Mouse (Mus musculus) c-Kit-positive CD71-positive TER-119-negative erythroid progenitor cells, embryonic 14.5 days (primary cell): ENCODE results near the gene Fbxl17.

Source experiments
- DNase-seq: peaks from one replicate; pipeline ENCODE4 v3.0.0-alpha.2; 2013; ENCODE audit warnings: low read depth

The Fbxl17 gene

GRCm38 (mm10) chr17:63279144-63279543 is 220.7 kb downstream of the Fbxl17 start:
- no peak for DNase-seq

DNA sequence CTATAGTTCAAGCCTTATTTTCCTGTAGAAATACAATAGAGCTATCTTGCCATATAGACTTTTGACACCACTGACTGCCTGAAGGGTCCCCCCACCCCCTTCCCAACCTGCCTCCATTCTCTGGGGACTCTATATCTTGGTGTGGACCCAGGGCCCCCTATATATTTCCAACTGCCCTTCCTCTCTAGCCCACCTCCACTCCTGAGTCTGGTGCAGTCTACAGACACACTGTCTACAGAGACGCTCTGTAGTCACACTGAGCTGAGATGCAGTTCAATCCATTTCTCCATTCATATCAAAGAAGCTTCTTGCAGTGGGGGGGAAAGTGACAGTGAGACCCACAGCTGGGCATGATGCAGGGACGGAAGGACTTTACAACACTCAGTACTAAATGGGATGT is 226.5 kb downstream of the Fbxl17 start:
- no peak for DNase-seq

GRCm38 (mm10) chr17:63272914-63273313 is 226.9 kb downstream of the Fbxl17 start:
- DNase-seq = no peak

DNA sequence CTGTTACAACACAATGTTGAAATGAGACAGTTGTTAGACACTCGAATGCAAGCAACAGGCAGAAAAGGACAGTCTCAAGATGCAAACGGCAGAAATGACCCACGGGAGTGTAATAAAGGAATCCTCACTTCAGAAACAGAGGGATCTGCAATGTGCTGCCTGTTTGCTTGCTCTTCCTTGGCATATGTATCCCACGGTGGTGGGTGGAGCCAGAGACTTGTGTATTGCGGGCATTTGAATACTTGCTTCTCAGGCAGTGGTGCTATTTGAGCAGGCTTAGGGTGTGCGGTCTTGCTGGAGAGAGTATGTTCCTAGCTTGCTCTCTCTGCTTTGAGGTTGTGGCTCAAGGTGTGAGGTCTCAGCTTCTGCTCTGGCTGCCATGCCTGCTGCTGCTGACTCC is 228.8 kb downstream of the Fbxl17 start:
- DNase-seq = no peak

DNA sequence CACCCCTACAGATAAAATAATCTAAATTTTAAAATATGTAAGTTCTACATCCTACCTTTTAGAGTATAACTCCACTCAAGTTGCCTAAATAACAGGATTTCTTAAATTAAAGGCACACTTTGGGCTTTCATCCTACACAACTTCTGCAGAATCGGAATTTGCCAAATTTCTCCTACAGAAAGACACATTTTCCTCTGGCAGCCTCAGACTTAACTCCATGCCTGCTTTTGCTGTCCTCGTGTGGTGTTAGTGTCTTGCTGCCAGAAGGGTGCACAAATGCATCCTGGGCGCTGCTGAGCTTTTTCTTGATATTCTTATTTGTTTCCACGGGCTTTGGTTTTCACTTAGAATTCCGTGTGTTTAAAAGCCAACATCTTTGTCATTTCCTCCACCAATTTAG is 229.3 kb downstream of the Fbxl17 start:
- no peak for DNase-seq

DNA sequence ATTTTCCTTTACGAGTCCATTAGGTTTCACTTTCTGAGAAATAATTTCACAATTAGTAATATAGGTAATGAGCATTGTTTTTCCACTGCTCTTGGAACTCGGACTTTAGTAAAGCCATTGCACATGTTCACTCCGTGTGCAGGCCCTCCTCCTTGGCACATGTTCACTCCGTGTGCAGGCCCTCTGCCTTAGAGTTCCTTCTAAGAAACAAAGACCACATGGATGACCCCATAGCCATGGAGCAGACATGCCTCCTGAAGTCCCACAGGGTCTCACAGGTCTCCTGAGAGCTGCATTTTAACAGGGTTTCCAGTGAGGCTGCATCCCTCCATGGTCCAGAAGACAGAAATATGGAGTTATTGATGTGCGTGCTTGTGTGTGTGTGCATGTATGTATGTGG is 237.1 kb downstream of the Fbxl17 start:
- no peak for DNase-seq

DNA sequence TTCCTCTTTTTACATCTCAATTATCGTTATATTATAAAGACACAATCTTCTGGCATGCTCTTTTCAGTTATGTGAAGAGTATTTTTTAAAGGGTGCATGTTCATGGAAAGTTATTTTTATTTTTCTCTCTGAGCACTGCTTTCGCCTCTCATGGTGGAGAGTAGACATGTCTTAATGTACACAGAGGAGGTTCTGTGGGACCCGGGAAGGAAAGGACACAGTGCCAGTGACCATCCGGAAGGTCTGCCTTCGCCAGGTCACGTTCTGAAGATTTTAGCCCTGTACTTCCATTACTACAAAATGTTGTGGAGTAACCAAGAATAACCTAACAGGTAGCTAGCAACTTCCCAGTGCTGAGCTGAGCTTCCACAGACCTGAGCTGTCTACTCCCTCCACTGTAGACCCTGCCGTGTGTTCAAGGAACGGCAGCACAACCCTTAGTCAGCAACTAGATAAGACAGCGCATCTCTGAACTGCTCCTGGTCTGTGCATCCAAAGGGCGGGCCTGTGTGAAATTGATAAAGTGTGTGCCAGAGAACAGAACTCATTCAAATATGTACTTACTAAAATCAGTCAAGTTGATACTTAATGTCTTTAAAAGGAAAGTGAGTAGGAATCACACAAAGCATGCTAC is 238.2 kb downstream of the Fbxl17 start:
- peak; percentile 79 for DNase-seq

DNA sequence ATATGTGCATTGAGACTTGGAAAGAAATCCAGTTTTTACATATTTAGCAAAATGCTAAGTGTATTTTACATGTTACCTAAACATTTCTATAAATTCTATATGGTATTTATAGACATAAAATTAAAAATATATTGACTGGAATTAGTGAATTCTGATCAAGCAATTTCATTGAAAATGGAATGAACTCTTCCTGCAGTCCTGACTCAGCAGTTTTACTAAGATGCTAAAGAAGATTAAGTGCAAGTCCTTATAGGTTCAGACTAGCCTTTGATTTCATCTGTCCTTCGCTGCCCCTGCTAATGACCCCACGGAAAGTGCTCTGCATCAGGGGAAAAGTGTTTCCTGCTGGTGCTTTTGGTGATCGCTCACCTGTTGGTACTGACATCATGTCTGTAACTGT is 240.7 kb downstream of the Fbxl17 start:
- no peak for DNase-seq

- DNase-seq = no peak
Measured at GRCm38 (mm10) chr17:63246144-63246619, 253.6 kb downstream of the Fbxl17 start.

- DNase-seq = no peak
Measured at GRCm38 (mm10) chr17:63245472-63245871, 254.3 kb downstream of the Fbxl17 start.

DNA sequence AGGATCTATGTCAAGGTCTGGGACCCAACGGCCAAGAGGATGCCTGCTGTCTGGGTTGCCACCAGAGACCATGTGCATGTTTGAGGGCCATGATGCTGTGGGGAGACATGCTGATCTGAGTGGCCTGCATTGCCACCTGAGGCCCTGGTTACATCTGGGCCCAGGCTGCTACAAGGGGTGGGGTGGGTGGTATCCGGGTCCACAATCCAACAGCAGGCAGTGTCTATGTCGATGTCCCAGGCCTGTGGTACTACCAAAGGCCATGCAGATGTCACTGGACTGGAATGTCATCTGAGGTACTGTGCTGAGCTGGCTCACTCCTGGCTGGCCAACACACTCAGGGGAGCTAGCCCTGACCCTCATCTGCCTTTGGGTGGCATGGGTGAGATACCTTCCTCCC is 257.1 kb downstream of the Fbxl17 start:
- DNase-seq = no peak

DNA sequence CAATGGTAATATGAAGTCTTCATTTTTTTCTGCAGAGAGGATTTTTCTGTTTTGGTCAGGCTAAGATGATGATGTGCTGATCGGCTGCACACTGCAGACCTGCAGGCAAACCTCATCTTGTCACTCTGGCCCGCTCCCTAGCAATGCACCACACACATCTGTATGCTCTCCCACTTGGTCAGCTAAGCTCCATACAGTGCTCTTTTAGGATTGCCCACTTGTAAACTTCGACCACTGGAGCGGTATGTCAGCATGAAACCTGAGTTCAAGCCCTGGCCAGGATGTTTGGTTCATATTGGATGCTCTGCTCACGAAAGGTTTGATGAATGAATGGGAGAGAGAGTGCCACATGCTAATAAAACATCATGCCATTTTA is 259.1 kb downstream of the Fbxl17 start:
- DNase-seq = no peak

DNA sequence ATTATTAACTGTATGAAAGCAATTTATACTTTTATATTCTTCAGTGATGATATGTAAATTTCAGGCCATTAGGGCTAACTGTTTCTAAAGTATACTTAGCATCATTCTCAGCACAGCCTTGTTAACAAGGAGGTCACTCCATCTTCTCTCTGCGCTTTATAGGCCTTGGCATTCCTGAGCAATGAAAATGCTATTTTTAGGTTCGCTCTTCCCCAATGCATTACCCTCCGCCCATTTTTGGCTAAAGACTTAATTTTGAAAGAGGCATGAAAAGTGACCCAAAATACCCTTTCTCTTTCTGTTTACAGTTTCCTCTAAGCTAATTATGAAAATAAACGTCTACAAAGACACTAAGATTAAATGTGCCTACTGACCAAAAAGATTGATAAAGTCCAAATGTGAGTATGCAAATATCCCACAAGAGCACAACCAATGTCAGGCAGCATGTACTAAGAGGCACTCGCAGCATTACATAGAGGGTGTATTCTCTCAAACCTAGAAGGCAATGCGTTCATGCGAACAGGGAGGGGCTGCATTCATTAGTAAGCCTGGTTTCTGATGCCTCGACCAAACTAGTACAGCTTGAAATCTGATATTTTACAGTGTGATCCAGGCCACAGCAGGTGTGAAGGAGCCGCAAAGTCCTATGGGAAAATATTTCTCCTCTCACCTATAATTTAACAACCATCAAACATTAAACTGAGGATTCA is 259.6 kb downstream of the Fbxl17 start:
- DNase-seq = no peak

DNA sequence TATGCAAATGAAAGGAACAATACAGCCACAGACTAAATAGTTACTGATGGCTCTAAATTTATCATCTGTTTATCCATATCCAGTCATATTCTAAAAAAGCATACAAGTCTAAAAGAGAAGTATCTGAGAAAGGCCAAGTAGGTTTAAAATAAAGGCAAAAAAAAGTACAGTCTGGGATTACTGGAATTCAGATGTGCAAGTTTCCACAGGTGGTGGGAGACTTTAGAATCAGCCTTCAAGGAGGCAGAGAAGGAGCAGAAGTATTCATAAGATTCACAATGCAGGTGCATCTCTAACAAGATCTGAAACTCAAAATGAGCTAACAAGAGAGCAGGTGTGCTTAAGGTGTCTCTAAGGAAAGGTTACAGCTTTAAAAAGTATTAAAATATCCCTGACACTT is 263.0 kb downstream of the Fbxl17 start:
- DNase-seq = no peak

DNA sequence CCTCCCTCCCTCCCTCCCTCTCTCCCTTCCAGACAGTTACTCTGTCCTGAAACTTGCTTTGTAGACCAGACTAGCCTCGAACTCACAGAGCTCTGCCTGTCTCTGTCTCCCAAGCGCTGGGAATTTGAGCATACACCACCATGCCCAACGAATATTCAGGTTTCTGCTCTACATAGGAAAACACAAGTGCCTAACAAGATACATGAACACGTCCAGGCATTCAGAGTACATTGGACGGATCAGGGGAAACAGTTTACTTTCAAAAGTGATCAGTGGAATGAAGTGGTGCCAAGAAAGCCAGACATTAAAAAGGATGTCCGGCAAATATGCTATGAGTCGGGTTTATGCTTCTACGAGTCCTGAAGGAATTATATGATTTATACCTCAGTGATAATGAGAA is 263.6 kb downstream of the Fbxl17 start:
- DNase-seq = no peak

DNA sequence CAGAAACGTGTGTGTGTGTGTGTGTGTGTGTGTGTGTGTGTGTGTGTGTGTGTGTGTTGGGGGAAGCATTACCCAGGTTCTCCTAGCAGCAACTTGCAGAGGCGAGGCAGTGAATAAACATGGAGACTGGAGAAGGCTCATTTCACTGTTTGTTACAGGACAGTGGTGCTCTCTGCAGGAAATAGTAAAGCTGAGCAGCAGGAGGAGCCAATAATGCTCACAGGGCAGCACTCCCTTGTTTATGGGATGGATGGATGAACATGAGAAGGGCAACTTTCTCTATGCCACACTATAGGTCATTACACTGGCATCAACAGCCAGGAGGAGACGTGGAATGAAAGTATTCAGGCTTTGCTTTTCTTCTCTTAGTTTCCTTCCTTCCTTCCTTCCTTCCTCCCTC is 264.0 kb downstream of the Fbxl17 start:
- DNase-seq = no peak

DNA sequence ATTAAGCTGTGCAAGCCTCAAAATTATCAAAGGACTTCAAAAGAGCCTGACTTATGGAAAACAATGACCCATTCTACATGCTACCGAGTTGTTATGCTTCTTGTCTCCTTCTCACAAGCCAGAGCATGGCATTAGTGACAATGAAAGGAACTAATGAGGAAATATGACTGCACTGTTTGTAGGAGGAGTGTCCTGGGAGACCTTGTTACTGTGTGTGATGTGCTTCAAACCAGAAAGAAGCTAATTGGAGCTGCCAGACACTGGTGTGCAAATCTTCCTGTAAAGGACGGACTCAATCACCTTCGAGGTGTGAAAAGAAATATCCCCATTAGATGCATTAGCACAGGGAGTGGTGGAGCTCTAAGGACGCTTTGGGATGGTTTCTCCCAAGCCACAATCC is 270.7 kb downstream of the Fbxl17 start:
- DNase-seq = no peak

DNA sequence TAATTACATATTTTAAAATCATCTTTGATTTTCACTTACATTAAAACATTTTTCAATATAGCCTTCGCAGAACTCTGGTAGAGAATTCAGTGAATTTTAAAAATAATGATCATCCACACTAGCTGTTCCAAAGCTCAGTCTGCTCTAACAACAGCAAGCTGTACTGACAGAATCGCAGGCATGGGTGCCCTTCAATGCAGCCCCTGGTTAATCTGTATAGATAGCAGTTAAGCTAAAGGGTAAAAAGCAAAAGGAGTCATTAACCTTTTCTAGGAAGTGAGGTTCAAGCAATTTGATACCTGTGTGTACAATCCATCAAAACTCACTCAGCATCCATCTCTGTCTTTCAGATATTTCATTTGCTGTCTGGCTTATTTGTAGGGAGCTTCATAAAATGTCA is 273.4 kb downstream of the Fbxl17 start:
- DNase-seq = no peak

DNA sequence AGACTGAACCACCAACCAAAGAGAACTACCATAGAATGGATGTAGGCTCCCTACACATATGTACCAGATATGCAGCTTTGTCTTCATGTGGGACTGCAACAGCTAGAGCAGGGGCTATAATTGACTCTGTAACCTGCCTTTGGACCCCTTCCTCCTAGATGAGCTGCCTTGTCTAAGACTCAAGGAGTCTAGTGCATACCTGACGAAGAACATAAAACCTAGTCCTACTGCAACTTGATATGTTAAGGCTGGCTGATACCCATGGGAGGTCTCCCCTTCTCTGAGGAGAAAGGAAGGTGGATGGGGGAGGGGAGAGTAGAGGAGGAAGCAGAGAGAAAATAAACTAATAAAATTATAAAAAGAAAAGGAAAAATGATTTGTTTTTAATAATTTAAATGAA is 273.9 kb downstream of the Fbxl17 start:
- no peak for DNase-seq

DNA sequence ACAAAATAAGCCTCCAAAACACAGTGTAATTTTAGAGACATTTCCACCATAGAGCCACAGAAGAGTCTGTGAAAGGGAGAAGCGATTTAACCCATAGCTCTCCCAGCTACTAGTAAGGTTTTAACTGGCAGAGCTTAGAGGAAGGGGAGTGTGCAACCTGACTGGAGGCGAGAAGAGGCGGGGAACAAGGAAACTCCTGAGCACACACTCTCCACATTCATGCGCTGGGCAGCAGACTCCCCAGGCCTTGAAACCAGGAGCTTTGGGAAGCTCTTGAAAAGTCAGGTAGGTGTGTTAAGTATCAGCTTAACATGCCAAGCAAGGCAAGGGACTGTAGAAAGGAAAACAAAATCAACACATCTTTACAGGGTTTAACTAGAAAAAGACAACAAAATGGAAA is 276.1 kb downstream of the Fbxl17 start:
- DNase-seq = no peak

- DNase-seq = no peak
Measured at GRCm38 (mm10) chr17:63221632-63222031, 278.2 kb downstream of the Fbxl17 start.

- DNase-seq = no peak
Measured at GRCm38 (mm10) chr17:63220821-63221220, 279.0 kb downstream of the Fbxl17 start.

GRCm38 (mm10) chr17:63217016-63217415 is 282.8 kb downstream of the Fbxl17 start:
- no peak for DNase-seq

DNA sequence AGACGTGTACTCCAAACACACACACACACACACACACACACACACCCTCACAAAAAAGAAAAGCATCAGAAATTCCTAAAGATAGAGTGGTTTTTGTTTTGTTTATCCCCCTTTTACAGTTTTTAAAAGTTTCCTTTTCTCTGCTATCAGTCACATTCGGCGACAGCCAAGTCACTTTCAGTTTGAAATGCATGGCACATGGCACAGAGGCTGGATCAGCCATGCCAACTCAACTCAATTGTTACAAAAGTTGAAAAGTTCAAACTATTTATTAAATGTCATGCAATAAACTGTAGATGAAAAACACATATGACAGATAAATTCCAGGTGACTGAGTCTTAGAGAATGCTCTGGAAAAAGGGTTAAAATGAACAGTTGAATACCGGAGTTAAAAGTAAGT is 287.8 kb downstream of the Fbxl17 start:
- no peak for DNase-seq
